Mouse (Mus musculus): Measurements from ENCODE around the gene Rbpj. TPM values are rescaled to one million over a fixed set of nuclear protein-coding genes. Genes with fewer than 3 reads are reported as not detected.
A peak's percentile ranks its signal among the peaks of the same experiment; 100 is the strongest.
"Not testable (repeated sequence)": the region's sequence is repeated elsewhere in the genome, so short reads cannot be mapped to it uniquely, and the experiment has no call there.

Rbpj gene
- polyA plus RNA-seq, 1 experiment from 2014 or later: 35.8 TPM

DNA sequence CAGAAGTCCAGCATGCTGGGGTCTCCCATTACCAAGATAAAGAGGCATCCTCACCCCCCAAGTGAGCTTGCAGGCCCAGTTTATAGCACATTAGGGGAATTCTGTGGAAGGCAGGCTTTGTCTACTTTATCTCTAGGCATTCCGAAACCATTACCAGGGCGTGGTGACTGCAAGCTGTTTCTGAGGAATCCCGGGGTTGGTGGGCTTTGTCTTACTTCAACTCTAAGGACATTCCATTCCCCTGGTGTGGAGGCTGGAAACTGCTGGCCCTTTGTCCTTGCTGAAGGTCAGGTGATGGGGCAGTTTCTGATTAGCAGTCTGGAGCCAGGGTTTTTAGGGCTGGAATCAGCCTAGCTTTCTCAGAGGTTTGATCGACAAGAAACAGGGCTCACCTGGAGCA is 205.6 kb downstream of the Rbpj start:
- Histone ChIP-seq H3K4me2 (ENCODE audit: low read depth, low read length) (no peak overlapping the region), H3K27ac (ENCODE audit: low read depth, low read length) (no peak overlapping the region), H3K36me3 (ENCODE audit: control insufficient read depth, insufficient read depth, low read length) (no peaks in the 10 kb centered on the region), H3K4me3 (ENCODE audit: low read depth, low read length) (no peak overlapping the region), H3K4me1 (ENCODE audit: control insufficient read depth, insufficient read depth, low read length) (no peaks in the 10 kb centered on the region), H3K27me3 (ENCODE audit: control insufficient read depth, insufficient read depth, low read length) (no peaks in the 10 kb centered on the region), H3K9me3 (ENCODE audit: control insufficient read depth, low read length) (no peaks in the 10 kb centered on the region), H3K9ac (replicated peaks; ENCODE audit: low read depth, low read length) (no peak overlapping the region)
- ATAC-seq (ENCODE audit: low read depth): no peak
- 49% methylated on average over 4 of the region's 4 CpGs for WGBS

DNA sequence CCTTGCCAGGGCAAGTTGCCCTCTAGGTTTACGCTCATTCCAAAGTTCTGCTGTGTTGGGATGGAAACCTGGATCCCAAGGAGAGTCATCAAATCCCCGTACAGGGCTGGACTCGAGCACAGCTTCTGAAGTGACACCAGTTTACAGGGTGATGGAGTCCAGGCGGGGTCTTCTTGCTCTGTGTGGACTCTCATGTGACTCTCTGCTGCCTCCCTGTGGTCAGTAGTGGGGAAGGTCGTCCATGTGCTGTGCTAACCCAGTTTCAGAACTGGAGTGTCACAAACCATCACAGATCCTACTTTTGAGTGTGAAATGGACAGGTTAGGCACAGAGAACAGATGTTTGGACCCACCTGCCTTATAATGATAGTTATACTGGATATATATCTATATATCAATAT is 206.4 kb downstream of the Rbpj start:
- Histone ChIP-seq H3K4me2 (ENCODE audit: low read depth, low read length) (no peak overlapping the region), H3K4me1 (ENCODE audit: control insufficient read depth, insufficient read depth, low read length) (no peaks in the 10 kb centered on the region), H3K27ac (ENCODE audit: low read depth, low read length) (no peak overlapping the region), H3K36me3 (ENCODE audit: control insufficient read depth, insufficient read depth, low read length) (no peaks in the 10 kb centered on the region), H3K27me3 (ENCODE audit: control insufficient read depth, insufficient read depth, low read length) (no peaks in the 10 kb centered on the region), H3K9ac (replicated peaks; ENCODE audit: low read depth, low read length) (no peak overlapping the region), H3K9me3 (ENCODE audit: control insufficient read depth, low read length) (no peaks in the 10 kb centered on the region), H3K4me3 (ENCODE audit: low read depth, low read length) (no peak overlapping the region)
- peak; percentile 91; the same call in 1 of the 2 replicates for ATAC-seq (ENCODE audit: low read depth)
- whole genome bisulfite sequencing: 23% methylated on average over 5 of the region's 5 CpGs

DNA sequence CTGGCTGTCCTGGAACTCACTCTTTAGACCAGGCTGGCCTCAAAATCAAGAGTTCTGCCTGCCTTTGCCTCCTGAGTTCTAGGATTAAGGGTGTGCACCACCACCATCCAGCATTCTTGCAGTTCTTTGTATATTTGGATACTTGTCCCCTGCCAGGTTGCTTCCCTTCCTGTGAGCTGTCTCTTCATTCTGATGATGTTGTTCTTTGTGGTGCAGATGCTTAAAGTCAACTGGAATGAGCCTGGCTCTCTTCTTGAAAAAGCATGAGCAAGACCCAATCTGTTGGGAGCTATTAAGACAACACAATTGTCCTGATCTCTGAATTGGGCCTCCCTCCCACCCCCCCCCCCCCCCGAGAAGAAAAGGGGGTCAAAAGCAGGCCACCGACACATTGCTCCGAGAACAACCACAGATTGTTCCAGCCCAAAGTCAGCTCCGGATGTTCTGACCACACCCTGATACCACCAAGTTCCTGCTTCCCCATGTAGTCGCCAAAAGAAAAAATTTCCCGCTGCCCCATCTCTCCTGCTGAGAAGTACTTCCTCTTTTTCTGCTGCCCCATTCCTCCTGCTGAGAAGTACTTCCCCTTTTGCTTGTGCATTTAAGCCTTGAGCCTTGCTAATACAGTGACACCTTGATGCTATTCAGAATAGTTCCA is 207.7 kb downstream of the Rbpj start:
- not testable (repeated sequence) for H3K36me3 ChIP-seq (ENCODE audit: control insufficient read depth, insufficient read depth, low read length); H3K4me1 ChIP-seq (ENCODE audit: control insufficient read depth, insufficient read depth, low read length); H3K9ac ChIP-seq (replicated peaks; ENCODE audit: low read depth, low read length); H3K4me2 ChIP-seq (ENCODE audit: low read depth, low read length); H3K9me3 ChIP-seq (ENCODE audit: control insufficient read depth, low read length); H3K27me3 ChIP-seq (ENCODE audit: control insufficient read depth, insufficient read depth, low read length); H3K27ac ChIP-seq (ENCODE audit: low read depth, low read length); ATAC-seq (ENCODE audit: low read depth); H3K4me3 ChIP-seq (ENCODE audit: low read depth, low read length)
- 98% methylated on average over 5 of the region's 6 CpGs for WGBS

DNA sequence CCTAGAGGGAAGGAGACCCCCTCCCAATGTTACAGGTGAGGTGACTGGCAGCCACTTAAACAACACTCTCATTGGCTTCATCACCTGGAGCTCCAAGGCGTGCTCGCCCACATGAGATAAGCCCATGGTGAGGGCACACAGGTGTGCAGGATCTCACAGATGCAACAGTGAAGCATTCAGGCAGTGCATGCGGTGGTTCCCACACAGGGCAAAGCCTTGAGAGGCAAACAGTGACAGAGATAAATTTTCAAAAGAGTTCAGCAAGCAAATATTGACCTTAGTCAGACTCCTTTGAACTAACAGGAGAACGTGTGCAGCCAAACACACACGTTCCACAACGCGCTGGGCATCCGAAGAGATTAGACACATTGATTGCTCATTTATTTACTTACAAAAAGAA is 210.7 kb downstream of the Rbpj start:
- no peaks in the 10 kb centered on the region for H3K36me3 ChIP-seq (ENCODE audit: control insufficient read depth, insufficient read depth, low read length)
- H3K4me3 ChIP-seq (ENCODE audit: low read depth, low read length): no peak overlapping the region
- H3K4me2 ChIP-seq (ENCODE audit: low read depth, low read length): no peak overlapping the region
- WGBS: 86% methylated on average over 8 of the region's 8 CpGs
- ATAC-seq (ENCODE audit: low read depth): no peak
- no peak overlapping the region for H3K27ac ChIP-seq (ENCODE audit: low read depth, low read length)
- no peaks in the 10 kb centered on the region for H3K27me3 ChIP-seq (ENCODE audit: control insufficient read depth, insufficient read depth, low read length)
- no peaks in the 10 kb centered on the region for H3K4me1 ChIP-seq (ENCODE audit: control insufficient read depth, insufficient read depth, low read length)
- H3K9ac ChIP-seq (replicated peaks; ENCODE audit: low read depth, low read length): no peak overlapping the region
- H3K9me3 ChIP-seq (ENCODE audit: control insufficient read depth, low read length): no peaks in the 10 kb centered on the region

DNA sequence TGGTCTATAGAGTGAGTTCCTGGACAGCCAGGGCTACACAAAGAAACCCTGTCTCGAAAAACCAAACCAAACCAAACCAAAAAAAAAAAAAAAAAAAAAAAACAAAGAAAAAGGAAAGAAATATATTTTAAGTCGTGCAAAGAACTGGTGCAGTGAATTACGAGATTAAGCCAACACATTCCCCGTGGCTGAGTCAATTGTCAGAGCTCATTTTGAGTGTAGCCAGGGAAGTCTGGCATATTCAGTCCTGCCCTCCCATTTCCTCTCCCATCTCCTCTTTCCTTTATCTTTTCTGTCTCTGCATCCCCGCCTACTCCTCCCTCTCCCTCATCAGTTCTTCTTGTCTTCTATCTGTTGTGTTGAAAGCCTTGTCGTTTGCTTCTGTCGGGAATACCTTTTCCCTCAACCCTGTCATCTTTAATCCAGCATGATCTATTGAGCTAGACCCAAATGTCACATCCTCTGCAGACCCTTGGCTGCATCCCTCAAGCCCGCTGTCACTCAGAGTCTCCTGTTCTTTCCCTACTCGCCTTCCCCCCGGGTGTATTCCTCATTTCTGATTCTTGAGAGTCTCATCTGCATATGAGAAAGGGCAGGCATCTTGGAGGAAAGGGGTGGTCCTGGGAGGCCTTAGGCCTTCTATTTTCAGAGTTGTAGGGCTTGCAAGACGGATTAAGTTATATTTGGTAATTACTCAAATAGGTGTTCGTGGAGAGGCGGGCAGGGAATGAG is 212.2 kb downstream of the Rbpj start:
- no peak overlapping the region for H3K27ac ChIP-seq (ENCODE audit: low read depth, low read length)
- ATAC-seq (ENCODE audit: low read depth): no peak
- no peaks in the 10 kb centered on the region for H3K36me3 ChIP-seq (ENCODE audit: control insufficient read depth, insufficient read depth, low read length)
- no peak overlapping the region for H3K4me2 ChIP-seq (ENCODE audit: low read depth, low read length)
- no peaks in the 10 kb centered on the region for H3K9me3 ChIP-seq (ENCODE audit: control insufficient read depth, low read length)
- H3K27me3 ChIP-seq (ENCODE audit: control insufficient read depth, insufficient read depth, low read length): no peaks in the 10 kb centered on the region
- WGBS: 61% methylated on average over 13 of the region's 13 CpGs
- no peak overlapping the region for H3K4me3 ChIP-seq (ENCODE audit: low read depth, low read length)
- no peak overlapping the region for H3K9ac ChIP-seq (replicated peaks; ENCODE audit: low read depth, low read length)
- no peaks in the 10 kb centered on the region for H3K4me1 ChIP-seq (ENCODE audit: control insufficient read depth, insufficient read depth, low read length)

DNA sequence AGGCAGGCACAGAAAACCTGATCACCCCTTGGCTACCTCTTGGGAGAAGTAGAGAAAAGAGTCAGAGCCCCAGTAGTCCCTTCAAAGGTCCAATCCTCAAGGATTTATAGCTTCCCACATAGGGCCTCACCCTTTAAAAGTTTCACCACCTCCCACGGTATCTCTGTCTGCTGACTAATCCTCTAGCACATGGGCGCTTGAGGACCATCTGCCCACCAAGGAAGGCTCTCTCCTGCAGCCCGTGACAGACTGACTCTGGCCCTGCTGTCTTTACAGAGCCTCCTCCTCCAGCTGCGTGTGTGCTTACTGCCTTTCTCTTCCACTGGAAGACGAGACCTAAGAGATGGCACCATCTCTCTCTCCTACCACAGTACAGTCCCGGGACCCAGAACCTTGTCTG is 213.7 kb downstream of the Rbpj start:
- Histone ChIP-seq H3K4me3 (ENCODE audit: low read depth, low read length) (no peak overlapping the region), H3K4me1 (ENCODE audit: control insufficient read depth, insufficient read depth, low read length) (no peaks in the 10 kb centered on the region), H3K9ac (replicated peaks; ENCODE audit: low read depth, low read length) (no peak overlapping the region), H3K9me3 (ENCODE audit: control insufficient read depth, low read length) (no peaks in the 10 kb centered on the region), H3K4me2 (ENCODE audit: low read depth, low read length) (no peak overlapping the region), H3K27me3 (ENCODE audit: control insufficient read depth, insufficient read depth, low read length) (no peaks in the 10 kb centered on the region), H3K36me3 (ENCODE audit: control insufficient read depth, insufficient read depth, low read length) (no peaks in the 10 kb centered on the region), H3K27ac (ENCODE audit: low read depth, low read length) (no peak overlapping the region)
- ATAC-seq (ENCODE audit: low read depth): no peak
- WGBS: 74% methylated on average over 6 of the region's 6 CpGs

DNA sequence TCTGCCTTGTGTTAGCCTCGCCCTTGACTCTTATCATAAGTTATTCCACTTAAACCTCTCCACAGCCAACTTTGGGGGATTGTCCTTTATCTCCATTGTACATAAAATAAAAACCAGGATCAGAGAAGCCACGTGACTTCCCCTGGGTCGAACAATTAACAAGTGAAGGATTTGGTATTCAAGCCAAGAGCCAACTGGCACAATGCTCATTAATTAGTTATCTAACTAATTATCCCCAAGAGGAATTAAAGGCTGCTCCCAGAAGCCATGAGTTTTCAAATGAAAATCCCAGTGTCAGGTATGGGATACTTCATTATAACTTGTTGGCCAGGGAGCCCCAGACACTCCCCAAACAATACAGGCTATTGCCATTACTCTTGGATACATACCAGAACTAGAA is 218.0 kb downstream of the Rbpj start:
- Histone ChIP-seq H3K9ac (replicated peaks; ENCODE audit: low read depth, low read length) (no peak overlapping the region), H3K4me1 (ENCODE audit: control insufficient read depth, insufficient read depth, low read length) (no peaks in the 10 kb centered on the region), H3K27ac (ENCODE audit: low read depth, low read length) (no peak overlapping the region), H3K4me2 (ENCODE audit: low read depth, low read length) (no peak overlapping the region), H3K4me3 (ENCODE audit: low read depth, low read length) (no peak overlapping the region), H3K27me3 (ENCODE audit: control insufficient read depth, insufficient read depth, low read length) (no peaks in the 10 kb centered on the region), H3K36me3 (ENCODE audit: control insufficient read depth, insufficient read depth, low read length) (no peaks in the 10 kb centered on the region), H3K9me3 (ENCODE audit: control insufficient read depth, low read length) (no peaks in the 10 kb centered on the region)
- 57% methylated on average over 3 of the region's 3 CpGs for WGBS
- no peak for ATAC-seq (ENCODE audit: low read depth)

DNA sequence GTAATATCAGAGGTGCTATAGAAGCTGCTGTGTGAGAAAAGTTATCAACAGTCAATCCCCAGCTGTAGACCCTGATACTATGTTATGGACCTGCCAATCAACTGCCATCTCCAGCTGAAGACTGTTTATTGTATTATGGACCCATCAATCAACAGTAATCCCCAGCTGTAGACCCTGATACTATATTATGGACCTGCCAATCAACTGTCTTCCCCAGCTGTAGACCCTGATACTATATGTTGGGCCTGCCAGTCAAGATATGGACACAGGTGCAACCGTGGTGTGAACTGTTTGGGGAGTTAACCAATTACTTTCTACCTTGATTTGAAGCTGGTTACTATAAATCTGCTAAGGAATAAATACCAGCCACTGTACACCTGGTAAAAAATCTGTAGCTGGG is 218.5 kb downstream of the Rbpj start:
- Histone ChIP-seq H3K9me3 (ENCODE audit: control insufficient read depth, low read length) (no peaks in the 10 kb centered on the region), H3K9ac (replicated peaks; ENCODE audit: low read depth, low read length) (no peak overlapping the region), H3K27ac (ENCODE audit: low read depth, low read length) (no peak overlapping the region), H3K27me3 (ENCODE audit: control insufficient read depth, insufficient read depth, low read length) (no peaks in the 10 kb centered on the region), H3K4me3 (ENCODE audit: low read depth, low read length) (no peak overlapping the region), H3K4me2 (ENCODE audit: low read depth, low read length) (no peak overlapping the region), H3K36me3 (ENCODE audit: control insufficient read depth, insufficient read depth, low read length) (no peaks in the 10 kb centered on the region), H3K4me1 (ENCODE audit: control insufficient read depth, insufficient read depth, low read length) (no peaks in the 10 kb centered on the region)
- no peak for ATAC-seq (ENCODE audit: low read depth)
- 88% methylated on average over 1 of the region's 1 CpGs for whole genome bisulfite sequencing

DNA sequence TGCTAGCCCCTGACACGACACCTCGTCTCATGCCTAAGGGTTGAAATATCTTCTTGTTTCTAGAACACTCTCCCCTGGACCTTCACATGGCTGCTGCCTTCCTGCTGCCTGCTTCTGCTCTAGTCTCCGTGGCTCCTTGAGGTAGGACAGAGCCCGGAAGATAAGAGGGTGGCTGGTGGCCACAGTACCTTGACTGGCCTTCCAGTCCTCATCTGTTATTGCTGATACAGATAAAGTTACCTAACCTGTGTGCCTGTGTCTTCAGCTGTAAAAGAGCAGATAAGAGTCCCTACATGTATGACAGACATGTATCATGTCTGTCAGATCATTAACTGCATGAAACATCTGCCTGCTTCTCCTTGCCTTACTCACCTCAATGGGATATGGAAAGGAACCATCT is 219.7 kb downstream of the Rbpj start:
- WGBS: 92% methylated on average over 4 of the region's 4 CpGs
- H3K4me1 ChIP-seq (ENCODE audit: control insufficient read depth, insufficient read depth, low read length): no peaks in the 10 kb centered on the region
- H3K36me3 ChIP-seq (ENCODE audit: control insufficient read depth, insufficient read depth, low read length): no peaks in the 10 kb centered on the region
- no peak overlapping the region for H3K9ac ChIP-seq (replicated peaks; ENCODE audit: low read depth, low read length)
- no peaks in the 10 kb centered on the region for H3K9me3 ChIP-seq (ENCODE audit: control insufficient read depth, low read length)
- ATAC-seq (ENCODE audit: low read depth): no peak
- no peak overlapping the region for H3K4me2 ChIP-seq (ENCODE audit: low read depth, low read length)
- no peak overlapping the region for H3K27ac ChIP-seq (ENCODE audit: low read depth, low read length)
- no peak overlapping the region for H3K4me3 ChIP-seq (ENCODE audit: low read depth, low read length)
- H3K27me3 ChIP-seq (ENCODE audit: control insufficient read depth, insufficient read depth, low read length): no peaks in the 10 kb centered on the region
